Mouse (Mus musculus) left cerebral cortex, postnatal 36 days (tissue): Measurements from ENCODE around the gene Mfsd4a. TPM values are rescaled to one million over a fixed set of nuclear protein-coding genes. Genes with fewer than 3 reads are reported as not detected.

Source experiments
- DNase-seq, 2 experiments: peaks; one replicate each; pipeline ENCODE4 v3.0.0; 2021 to 2022; ENCODE audit warnings: low spot score in 2 of 2, mixed read lengths in 1 of 2
- intact Hi-C: fragments of 180-260 bp; cut with DNase I; formaldehyde crosslinking; loops from one replicate; pipeline ENCODE4 v1.15.1; 2025
- total RNA-seq, 2 experiments: library from RNA; stranded (reverse); gene quantifications; 2 replicates each; pipeline ENCODE4 v1.2.3; 2021

The Mfsd4a gene
- 100 to 1,000 TPM in 1 of 2 experiments, 10 to 100 TPM in 1; 77.5 to 101 TPM for total RNA-seq

DNA sequence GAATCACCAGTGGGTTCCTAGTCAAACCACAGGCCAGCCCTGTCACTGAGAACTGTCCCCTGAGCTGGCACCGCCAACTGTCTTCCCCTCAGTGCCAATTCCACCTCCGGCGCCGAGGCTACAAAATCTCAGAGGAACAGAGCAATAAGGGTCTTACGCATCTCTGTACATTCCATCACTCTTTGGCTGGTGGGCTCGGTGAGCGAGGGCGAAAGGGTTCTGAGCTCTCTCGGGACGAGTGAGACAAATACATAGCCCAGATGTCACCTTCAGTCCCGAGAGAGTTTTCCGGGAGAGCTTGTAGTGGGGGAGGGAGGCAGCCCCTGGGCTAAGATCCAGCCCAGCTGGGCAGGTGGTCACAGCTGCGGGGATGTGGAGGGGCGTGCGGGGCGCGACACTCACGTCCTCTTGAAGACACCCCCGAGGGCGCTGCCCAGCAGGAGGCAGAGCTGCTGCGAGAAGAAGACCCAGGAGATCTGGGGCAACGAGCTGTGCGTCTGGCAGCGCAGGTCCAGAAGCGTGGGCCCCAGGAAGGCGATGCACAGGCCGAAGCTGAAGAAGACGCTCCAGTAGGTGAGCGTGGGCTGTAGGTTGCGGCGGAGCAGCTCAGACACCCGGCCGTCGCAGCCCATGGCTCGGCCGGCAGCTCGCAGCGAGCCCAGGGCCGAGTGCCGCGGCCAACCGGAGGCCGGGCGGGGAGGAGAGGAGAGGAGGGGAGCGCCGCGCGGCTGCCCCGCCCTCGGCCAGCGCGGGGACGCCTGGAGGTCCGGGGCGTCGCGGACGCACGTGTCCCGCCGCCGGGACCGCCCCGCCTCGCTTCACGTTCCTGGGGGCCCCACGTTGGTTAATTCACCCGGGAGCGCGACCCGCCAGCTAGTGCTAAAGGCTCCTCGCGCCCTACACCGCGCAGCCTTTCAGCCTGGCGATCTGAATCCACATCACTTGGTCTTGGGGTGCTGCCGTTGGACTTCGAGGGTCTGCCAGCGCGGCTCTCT, at the start of gene Mfsd4a:
TSS of gene Mfsd4a (minus strand) at position 802 of the 995 bp plus-strand sequence.
- intact Hi-C loops = no loop called here
- peak; percentile 63 to 78 for DNase-seq

DNA sequence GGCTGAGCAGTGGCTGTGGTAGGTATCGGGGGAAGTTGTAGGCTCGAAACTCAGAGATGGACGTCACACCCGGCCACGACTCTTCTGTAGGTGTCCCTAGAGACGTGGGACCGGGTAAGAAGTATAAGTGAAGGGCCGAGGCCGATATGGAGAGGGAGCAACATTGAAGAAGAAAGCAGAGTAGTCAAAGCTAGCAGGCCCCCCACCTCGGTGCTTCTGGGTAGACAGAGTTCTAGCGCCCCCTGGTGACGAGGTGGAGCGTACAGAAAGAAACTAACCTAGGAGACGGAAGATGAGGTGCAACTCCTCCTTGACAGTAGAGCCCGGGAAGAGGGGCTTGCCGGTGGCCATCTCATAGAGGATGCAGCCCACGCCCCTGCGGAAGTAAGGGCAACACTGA, 48.7 kb upstream of the Mfsd4a start:
- intact Hi-C loops = loop anchor here (1.0 to 5.0 kb wide), 3 partner anchors 69 to 134 kb away; no protein-coding TSS in a partner anchor
- peak; percentile 61 for DNase-seq

GRCm38 (mm10) chr1:132113098-132113497, 45.2 kb upstream of the Mfsd4a start:
- DNase-seq = no peak
- intact Hi-C loops = no loop called here

DNA sequence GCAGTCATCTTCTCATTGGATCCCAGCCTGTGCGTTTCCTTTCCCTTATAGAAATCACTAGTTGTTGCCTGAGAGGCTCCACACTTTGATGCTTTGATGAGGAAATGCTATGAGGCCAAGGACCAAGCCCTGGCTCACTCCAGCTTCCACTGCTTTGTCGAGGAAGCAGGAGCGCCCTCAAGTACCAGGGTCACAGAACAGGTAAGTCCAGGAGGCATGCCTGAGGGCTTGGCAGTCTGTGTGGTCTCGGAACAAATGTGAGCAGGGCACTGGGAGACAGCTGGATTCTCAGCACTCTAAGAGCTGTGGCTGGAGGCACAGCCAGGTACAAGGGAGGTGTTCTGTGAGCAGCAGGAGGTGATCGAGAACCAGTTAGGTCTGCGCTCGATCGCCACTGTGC, 44.6 kb upstream of the Mfsd4a start:
- DNase-seq = no peak
- intact Hi-C loops = no loop called here

DNA sequence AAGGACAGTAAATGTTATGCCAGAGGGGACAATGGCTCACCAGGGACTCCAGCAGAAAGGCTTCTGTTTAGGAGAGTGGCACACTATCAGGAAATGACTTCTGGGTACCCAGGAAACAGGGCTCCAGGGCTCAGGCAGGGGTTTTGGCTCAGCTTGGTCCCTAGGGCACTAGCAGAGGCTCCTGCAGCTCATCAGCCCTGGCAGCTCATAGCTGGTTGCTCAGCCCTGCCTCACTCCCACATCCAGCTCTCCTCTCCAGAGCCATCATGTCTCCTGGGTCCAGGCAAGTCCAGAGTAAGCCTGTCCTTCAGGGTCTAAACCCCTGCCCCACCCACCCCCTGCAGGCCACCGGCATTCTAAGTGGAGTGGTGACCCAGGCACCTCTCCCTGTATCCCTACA, 43.5 kb upstream of the Mfsd4a start:
- DNase-seq = no peak
- intact Hi-C loops = no loop called here

GRCm38 (mm10) chr1:132109368-132109767, 41.5 kb upstream of the Mfsd4a start:
- intact Hi-C loops = loop anchor here (5.0 kb wide), 1 partner anchor 172 kb away; no protein-coding TSS in a partner anchor
- no peak for DNase-seq

- no peak for DNase-seq
- intact Hi-C loops = no loop called here
These were observed 36.5 kb upstream of the Mfsd4a start for GRCm38 (mm10) chr1:132104353-132104752.

- no peak for DNase-seq
- intact Hi-C loops = no loop called here
These were observed 34.3 kb upstream of the Mfsd4a start for GRCm38 (mm10) chr1:132101953-132102697.

DNA sequence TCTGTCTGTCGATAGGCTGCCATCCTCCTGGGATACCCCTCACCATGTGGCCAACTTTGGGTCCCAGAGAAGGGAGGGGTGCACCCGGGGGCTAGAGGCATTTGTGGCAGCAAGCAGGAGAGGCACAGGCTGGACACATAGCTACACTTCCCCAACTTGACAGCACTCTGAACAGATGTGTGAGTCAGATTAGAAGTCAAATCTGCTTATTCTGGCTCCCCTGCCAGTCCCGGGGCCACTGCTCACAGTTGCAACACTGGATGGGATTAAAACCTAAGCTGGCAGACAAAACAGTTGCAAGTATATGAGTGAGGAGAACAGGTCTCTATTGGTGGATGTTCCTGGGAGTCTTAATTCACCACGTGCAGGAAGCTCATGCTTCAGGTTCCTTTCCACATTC, 31.9 kb upstream of the Mfsd4a start:
- intact Hi-C loops = no loop called here
- no peak for DNase-seq

GRCm38 (mm10) chr1:132099016-132099415, 31.2 kb upstream of the Mfsd4a start:
- intact Hi-C loops = no loop called here
- no peak for DNase-seq

DNA sequence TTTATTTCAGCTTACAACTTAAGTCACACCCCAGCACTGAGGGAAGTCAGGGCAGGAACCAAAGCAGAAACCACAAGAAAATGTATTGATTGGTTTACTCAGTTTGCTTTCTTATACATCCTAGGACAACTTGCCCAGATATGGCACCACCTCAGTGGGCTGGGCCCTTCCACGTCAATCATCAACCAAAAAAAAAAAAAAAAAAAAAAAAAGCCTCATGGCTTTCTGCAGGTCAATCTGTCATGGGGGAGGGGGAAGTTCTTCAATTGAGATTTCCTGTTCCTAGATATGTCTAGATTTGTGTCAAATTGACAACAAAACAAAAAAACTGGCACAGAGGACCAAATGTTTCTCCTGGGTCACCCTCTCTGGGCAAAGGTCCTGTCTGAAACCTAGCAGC, 30.2 kb upstream of the Mfsd4a start:
- no peak for DNase-seq
- intact Hi-C loops = no loop called here

DNA sequence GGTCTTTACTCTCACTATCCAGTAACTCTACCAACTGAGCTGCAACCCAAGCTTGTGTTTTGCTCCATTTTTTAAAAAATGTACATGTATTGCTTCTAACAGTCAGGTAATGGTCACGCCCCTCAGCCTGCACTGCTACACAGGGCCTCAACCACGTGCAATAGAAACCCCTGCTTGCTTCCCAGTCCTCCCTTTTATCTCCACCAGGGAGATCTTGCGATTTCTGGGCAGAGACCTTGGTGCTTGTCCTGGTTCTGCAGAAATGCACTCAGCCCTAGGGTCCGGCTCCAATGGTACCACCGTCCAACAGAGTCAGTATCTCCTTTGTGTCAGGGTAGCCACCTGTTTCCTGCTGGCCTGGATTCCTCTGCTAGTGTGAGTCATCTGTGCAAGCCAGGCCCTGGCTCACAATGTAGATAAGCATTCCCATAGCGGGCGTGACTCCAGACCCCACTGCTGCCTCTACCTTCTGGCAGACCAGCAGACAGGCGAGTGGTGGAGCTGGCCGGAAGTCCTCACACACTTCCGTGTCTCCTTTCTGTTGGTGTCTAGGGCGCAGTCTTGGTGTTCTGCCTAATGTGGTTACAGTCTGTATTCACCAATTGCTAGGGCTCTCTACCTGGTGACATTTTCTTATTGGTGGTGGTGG, 27.6 kb upstream of the Mfsd4a start:
- intact Hi-C loops = no loop called here
- no peak for DNase-seq

DNA sequence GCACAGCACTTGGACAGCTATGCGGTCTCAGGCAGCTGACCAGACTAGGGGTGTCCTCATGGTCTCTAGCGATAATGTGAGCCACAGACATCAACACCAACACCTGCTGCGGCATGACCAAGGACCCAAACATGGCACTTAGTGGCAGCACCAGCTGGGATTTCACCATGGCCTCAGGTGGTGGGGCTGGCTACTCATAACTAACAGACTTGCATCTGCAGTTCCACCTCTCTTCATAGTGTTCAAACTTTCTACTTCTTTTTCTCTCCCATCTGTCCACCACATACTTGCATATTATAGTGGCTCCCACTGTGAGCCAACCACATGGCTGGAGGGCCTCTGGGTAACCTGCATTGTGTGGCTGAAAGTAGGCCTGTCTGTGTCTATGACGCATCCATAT, 25.4 kb upstream of the Mfsd4a start:
- DNase-seq = no peak
- intact Hi-C loops = no loop called here

GRCm38 (mm10) chr1:132090266-132090665, 22.4 kb upstream of the Mfsd4a start:
- no peak for DNase-seq
- intact Hi-C loops = no loop called here

DNA sequence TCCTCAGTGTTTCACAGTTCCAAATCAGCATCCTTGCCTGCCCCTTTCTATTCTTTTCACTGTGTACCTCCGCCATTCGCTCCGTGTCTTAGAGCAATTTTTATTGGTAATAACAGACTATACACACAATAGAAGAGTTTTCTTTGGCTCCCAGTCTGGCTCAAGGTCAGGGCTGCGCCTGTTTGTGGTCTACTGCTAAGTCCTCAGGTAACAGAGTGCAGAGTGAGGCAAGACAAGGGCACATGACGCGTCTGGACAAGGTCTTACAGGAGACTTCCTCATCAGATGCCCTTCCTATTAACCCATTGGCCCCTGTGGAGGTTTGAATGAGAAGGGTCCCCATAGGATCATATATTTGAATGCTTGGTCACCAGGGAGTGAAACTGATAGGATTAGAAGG, 21.9 kb upstream of the Mfsd4a start:
- no peak for DNase-seq
- intact Hi-C loops = no loop called here

- intact Hi-C loops = no loop called here
- peak; percentile 58 to 71 for DNase-seq
These were observed 20.4 kb upstream of the Mfsd4a start for GRCm38 (mm10) chr1:132088181-132088671.

GRCm38 (mm10) chr1:132085181-132086049, 17.6 kb upstream of the Mfsd4a start:
- no peak for DNase-seq
- intact Hi-C loops = no loop called here

DNA sequence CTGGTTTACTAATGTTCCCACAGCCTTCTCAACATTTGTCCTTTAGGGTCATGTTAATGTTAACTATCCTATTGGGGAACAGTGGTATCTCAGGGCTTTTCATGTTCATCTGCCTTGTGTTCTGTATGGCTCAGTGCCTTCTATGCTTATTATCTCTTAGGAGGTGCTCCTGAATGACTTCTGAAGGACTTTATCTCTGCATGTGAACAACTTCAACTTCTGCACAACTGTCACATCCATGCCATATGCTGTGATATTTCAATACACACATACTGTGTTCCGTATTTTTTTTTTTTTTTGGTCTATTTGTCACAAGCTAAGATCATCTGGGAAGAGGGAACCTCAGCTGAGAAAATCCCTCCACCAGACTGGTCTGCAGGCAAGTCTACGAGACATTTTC, 10.6 kb upstream of the Mfsd4a start:
- intact Hi-C loops = no loop called here
- no peak for DNase-seq

- no peak for DNase-seq
- intact Hi-C loops = no loop called here
These were observed 7.7 kb upstream of the Mfsd4a start for GRCm38 (mm10) chr1:132075576-132075975.
